Mouse (Mus musculus): ENCODE data around the gene Nefh.

DNA sequence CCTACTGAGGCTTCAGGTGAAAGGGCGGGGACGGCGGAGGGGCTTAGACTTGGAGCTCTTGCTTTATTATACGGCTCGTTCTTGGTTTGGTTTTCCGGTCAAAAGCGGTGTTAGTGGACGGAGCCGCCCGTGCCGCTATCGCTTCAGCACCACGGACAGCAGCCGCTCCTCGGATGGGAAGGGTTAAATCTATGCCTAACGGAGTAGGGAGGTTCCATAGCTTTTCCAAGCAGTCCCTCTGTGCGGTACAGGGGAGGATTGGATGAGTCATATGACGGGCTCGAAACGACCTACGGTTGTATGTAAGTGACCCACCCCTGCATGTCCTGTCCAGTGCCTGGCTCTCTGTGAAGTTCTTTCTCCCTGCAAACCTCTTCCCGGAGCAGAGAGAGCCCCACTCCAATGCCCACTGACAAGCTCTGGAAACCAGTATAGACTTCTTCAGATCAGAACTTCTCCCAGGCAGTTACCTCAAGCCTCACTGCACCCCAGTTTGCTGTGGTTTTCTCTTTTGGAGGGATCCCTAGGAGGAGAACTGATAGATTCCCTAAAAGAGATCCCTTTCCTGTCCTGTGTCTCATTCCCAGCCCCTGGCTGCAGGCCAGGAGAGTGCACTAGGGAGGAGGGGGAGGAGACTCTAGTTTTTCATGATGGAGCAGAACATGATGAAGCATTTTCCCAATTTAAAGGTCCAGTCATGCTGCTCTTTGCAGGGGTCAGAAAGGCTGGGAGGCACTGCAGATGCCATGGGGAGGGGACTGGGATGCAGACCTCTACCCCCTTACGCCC lies 1.6 kb upstream of the Nefh start:
- TF ChIP-seq CTCF (IDR thresholded peaks at IDR 0.05; ENCODE audit: low read depth) (no peak), EP300 (optimal IDR thresholded peaks at IDR 0.05) (no peak)
